Mouse (Mus musculus): ENCODE results near the gene Gjc1.

Gjc1 gene

DNA sequence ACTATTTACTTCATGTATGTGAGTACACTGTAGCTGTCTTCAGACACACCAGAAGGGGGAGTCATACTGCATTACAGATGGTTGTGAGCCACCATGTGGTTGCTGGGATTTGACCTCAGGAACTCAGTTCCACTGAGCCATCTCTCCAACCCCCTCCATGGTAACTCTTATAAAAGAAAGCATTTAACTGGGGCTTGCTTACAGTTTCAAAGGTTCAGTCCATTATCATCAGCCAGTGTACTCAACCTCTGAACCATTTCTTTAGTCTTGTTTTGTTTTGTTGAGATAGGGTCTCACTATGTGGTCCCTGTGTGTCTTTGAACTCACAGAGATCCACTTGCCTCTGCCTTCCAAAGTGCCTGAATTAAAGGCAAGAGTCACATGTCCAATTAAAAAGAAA, 4.6 kb downstream of the Gjc1 start:
- no peak for DNase-seq (ENCODE audit: low spot score)

DNA sequence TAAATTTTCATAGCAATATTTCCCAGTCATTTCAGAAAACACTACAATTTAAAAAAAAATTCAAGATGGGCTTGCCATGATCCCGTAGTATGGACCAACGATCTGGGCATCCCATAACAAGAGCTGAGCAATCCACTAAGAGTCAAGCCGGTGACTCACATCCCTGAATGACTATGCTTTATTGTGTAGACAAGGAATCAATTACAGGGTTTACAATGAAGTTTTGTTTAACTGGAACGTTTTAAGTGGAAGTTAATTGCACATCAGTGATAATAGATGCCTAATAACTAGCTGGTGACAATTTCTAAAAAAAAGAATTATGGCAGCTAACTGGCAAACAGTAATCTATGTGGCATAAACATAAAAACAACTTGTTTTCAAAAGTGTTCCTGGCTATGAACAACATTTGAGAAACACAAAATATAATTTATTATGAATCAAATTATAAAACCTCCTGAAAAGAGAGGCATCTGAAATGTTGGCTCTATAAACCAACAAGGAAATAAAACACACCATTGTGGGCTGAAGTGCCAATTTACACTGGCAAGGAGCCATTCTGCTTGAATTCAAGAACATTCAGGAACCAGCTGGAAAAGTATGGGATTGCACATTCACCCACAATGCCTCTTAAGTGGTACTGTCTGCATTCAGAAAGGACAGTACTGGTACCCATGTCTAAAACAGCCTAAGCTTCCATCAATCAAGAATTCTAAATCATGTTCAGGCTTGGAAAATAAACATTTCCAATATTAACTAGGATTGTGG, 8.6 kb downstream of the Gjc1 start:
- DNase-seq (ENCODE audit: low spot score), result no peak

DNA sequence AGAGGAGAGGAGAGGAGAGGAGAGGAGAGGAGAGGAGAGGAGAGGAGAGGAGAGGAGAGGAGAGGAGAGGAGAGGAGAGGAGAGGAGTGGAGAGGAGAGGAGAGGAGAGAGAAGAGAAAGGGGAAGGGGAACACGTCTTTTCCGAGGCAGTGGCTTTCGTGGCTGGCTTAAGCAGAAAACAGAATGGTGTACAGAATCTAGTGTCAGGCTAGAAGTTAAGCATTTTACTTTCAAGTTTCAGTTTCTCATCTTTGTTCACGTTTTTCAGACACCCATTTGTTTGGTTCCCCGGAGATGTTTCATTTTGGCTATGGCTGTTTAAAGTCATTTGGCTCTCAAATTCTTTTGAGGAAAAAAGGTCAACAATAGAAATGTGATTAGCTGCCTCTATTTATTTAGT, 11.3 kb downstream of the Gjc1 start:
- no peak for DNase-seq (ENCODE audit: low spot score)

- no peak for DNase-seq (ENCODE audit: low spot score)
Measured at GRCm38 (mm10) chr11:102803453-102803852, 16.0 kb downstream of the Gjc1 start.

DNA sequence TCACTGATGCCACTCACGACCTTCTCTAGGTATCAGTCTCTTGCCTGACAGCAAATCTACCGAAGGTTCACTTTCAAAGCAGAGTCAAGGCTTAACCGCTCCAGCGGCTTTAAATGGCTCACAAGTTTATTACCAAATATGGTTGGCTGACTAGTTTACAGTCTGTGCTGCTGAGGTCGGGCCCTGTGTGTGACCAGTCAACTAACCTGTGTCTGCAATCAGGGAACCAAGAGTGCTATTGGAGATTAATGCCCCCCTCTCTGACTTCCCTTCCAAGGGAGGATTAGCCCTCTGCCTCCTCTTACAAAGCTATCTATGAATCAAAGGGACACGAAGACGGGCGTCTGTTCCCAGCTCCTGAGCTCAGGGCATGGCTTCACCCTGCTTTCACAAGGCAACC, 25.3 kb downstream of the Gjc1 start:
- DNase-seq (ENCODE audit: low spot score), result no peak

GRCm38 (mm10) chr11:102791682-102792445, 27.6 kb downstream of the Gjc1 start:
- DNase-seq (ENCODE audit: low spot score), result no peak

DNA sequence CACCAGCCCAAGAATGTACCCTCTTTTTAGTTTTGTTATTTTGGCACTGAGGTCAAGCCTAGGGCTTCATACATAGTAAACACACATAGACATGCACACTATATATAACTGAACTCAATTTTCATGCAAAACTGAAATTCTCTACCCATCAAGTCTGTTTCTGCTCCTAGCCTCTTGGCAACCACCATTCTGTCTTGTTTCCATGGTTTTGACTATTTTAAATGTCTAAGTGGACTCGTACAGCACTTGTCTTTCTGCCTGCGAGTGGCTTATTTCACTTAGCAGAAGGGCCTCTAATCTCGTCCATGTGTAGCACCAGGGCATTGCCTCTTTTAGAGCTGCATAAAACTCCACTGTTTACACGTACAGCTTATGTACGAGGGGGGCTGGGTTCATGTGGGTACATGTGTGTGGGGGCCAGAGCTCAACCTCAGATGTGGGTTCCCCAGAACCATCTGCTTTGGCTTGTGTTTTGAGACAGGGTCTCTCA, 31.8 kb downstream of the Gjc1 start:
- DNase-seq (ENCODE audit: low spot score), result no peak

GRCm38 (mm10) chr11:102783443-102783842, 36.1 kb downstream of the Gjc1 start:
- DNase-seq (ENCODE audit: low spot score), result no peak

- no peak for DNase-seq (ENCODE audit: low spot score)
Measured at GRCm38 (mm10) chr11:102781523-102781922, 38.0 kb downstream of the Gjc1 start.

- DNase-seq (ENCODE audit: low spot score), result no peak
Measured at GRCm38 (mm10) chr11:102780986-102781351, 38.5 kb downstream of the Gjc1 start.

GRCm38 (mm10) chr11:102780271-102780985, 39.1 kb downstream of the Gjc1 start:
- DNase-seq (ENCODE audit: low spot score), result no peak

GRCm38 (mm10) chr11:102779824-102780223, 39.7 kb downstream of the Gjc1 start:
- DNase-seq (ENCODE audit: low spot score), result no peak

DNA sequence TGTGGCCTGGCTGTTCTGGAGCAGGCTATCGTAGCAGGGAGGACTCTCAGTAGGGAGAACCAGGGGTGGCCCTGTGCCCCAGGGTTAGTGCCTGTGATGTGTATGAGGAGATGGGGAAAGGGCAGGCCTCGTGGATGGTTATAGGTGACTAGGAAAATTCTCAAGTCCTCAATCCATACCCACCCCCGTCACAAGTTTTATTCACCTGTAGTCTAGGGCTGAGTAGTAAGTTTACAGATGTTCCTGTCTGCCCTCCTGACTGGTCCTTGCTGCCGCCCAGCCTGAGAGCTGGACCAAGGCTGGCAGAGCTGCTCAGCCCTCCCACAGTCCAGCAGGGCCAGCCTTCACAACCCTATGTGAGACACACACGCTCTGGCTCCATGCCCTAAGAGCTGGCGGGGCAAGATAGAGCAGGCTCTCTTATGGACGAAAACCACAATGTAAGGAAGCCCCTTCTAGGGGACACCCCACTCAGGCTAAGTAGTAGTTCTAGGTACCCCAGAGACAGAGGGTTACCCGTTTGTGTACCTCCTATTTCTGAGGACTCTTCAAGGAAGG, 40.3 kb downstream of the Gjc1 start:
- DNase-seq (ENCODE audit: low spot score), result no peak

DNA sequence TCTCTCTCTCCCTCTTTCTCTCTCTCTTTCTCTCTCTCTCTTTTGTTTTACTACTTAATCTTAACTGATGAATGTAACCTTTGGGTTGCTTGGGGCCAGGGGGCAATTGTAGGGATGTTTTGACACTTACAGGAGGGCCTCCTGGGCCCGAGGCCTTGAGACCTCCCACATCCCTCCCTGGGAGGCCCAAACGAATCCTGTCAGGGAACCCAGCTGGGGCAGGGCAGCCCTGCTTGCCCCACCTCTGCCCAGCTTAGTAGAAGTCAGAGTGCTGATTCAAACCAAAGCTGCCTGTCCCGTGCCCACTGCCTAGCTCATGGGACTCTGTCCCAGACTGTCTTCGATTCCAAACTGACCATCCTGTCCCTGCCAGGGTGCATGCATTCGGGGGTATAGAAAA, 40.9 kb downstream of the Gjc1 start:
- DNase-seq (ENCODE audit: low spot score), result no peak

GRCm38 (mm10) chr11:102778165-102778564, 41.3 kb downstream of the Gjc1 start:
- DNase-seq (ENCODE audit: low spot score), result no peak

DNA sequence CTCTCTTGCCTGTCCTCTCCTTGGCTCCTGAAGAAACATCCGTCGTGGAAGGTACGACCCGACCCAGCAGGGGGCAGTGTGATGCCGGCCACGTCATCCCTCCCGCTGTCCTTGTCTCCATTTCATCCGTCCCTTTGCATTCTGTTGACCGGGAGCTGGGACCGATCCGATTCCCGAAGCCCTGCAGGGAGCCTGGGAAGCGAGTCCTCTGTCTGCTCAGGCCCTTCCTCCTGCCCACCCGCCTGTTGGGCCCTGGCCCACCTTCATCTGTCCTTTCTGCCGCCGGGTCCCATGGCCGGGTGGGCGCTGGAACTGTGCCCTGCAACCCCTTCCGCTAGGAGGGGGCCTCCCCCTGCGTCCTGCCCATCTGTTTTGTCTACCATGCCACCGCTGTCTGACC, 41.9 kb downstream of the Gjc1 start:
- DNase-seq (ENCODE audit: low spot score), result no peak

DNA sequence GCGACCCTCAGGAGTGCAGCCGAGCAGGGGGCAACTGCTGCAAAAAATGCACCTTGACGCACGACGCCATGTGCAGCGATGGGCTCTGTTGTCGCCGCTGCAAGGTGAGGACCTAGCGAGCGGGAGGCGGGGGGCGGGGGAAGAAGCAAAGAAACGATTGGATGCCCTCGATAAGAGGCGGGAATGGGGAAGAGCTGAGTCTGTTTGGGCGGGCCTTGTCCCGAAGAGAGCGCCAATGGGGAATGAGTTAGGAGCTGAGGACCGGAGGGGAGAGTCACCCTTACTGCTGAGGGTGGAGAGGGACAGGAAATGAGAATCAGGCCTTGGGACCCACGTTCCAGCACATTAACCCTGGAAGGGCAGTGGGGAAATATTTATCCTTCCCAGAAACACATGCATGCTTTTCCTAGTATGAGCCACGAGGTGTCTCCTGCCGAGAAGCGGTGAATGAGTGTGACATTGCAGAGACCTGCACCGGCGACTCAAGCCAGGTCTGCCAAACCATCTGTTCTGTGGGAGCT, 44.8 kb downstream of the Gjc1 start:
- DNase-seq (ENCODE audit: low spot score), result no peak

DNA sequence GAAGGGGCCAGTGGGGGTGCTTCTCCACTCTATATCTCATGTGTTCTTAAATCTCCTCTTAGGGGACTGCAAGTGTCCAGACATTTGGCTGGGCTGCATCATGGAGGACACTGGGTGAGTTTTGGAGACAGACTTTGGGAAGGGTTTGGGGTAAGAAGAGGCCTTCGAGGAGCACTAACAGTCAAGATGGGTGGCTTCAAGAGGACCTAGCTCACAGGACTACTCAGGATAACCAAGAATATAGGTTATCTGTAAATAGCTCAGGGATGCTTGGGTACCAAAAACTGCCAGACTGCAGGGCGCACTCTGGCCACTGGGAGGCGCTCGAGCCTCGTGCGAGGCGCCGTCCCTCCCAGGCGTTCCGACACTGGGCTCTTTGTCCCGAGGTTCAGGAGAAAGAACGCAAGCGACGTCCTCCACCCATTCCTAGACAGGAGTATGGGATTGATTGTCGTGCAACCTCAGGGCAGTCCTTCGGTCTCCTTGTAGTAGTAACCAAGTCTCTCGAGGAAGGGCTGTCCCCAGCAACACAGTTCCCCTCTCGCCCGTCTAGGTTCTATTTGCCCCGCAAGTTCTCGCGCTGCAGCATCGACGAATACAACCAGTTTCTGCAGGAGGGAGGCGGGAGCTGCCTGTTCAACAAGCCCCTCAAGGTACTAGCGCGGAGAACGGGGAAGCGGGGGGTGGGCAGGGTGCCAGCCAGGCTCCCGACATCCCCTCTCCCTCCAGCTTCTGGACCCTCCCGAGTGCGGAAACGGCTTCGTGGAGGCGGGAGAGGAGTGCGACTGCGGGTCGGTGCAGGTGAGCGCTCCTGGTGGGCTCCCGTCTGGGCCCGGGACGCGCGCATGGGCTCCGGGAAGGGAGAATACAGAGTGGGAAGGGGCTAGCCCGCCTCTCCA, 45.5 kb downstream of the Gjc1 start:
- peak; percentile 72 for DNase-seq (ENCODE audit: low spot score)

DNA sequence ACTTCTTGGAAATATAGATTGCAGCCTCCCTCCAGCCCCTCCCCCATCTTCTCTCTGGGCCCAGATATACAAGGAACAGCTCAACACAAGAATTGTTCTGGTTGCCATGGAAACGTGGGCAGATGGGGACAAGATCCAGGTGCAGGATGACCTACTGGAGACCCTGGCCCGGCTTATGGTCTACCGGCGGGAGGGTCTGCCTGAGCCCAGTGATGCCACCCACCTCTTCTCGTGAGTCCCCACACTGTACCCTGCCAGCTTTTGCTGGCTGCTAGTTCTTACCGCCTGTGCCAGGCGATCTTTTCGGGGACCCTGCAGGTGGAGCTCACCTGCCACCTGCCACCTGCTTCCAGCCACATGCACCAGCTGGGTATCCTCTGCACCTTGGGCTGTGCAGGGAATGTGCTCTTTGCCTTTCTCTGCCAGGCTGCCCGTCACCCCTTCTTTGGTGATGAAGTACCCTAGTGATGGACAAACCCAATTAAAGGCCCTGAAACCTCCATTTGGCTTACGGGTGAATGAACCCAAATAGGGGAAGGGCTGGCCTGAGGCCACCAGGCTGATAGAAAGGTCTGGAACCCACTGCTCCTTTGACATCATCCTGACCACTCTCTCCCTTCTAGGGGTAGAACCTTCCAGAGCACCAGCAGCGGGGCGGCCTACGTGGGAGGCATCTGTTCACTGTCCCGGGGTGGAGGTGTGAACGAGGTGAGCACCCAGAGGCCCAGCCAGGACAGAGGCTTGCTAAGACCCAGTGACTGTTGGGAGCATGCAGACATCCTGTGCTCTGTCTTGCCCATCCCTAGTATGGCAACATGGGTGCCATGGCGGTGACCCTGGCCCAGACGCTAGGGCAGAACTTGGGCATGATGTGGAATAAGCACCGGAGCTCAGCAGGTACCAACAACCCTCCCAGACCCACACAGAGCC, 46.5 kb downstream of the Gjc1 start:
- DNase-seq (ENCODE audit: low spot score), result no peak
